Mouse (Mus musculus) liver, embryonic 16.5 days (tissue): Measurements from ENCODE around the gene Jaml. TPM values are rescaled to one million over a fixed set of nuclear protein-coding genes. Genes with fewer than 3 reads are reported as not detected.
A peak's percentile ranks its signal among the peaks of the same experiment; 100 is the strongest.

ENCODE experiments used
- ATAC-seq: fragments of 200-750 bp; cut with Nextera tagmentation; 2 replicates; pipeline ENCODE4 v1.8.0; 2017; ENCODE audit warnings: low read depth, mild to moderate bottlenecking, moderate number of reproducible peaks, moderate library complexity
- H3K27ac ChIP-seq: fragments of 300-500 bp; sonication (generic); 2 replicates; pipeline ENCODE4 v1.5.1; 2014; ENCODE audit warnings: mild to moderate bottlenecking, low read length
- H3K27me3 ChIP-seq: fragments of 300-500 bp; sonication (generic); 2 replicates; pipeline ENCODE4 v1.6.1; 2014; ENCODE audit warnings: low read depth, low read length, mixed read lengths; ENCODE audit not compliant: control insufficient read depth, insufficient read depth
- H3K36me3 ChIP-seq: fragments of 300-500 bp; sonication (generic); 2 replicates; pipeline ENCODE4 v1.6.1; 2014; ENCODE audit warnings: mild to moderate bottlenecking; ENCODE audit not compliant: control insufficient read depth, insufficient read depth
- H3K4me1 ChIP-seq: fragments of 300-500 bp; sonication (generic); 2 replicates; pipeline ENCODE4 v1.6.1; 2014; ENCODE audit warnings: low read depth, low read length, mixed read lengths; ENCODE audit not compliant: control insufficient read depth
- H3K4me2 ChIP-seq: fragments of 300-500 bp; sonication (generic); 2 replicates; pipeline ENCODE4 v1.6.1; 2014; ENCODE audit warnings: low read depth, low read length, mixed read lengths
- H3K4me3 ChIP-seq: fragments of 300-500 bp; sonication (generic); 2 replicates; pipeline ENCODE4 v1.5.1; 2014; ENCODE audit warnings: low read depth, mild to moderate bottlenecking, low read length
- H3K9ac ChIP-seq: fragments of 300-500 bp; sonication (generic); 2 replicates; pipeline ENCODE4 v1.6.1; 2014; ENCODE audit warnings: low read depth, low read length
- H3K9me3 ChIP-seq: fragments of 300-500 bp; sonication (generic); replicated peaks from 2 replicates; pipeline ENCODE4 v1.6.1; 2016; ENCODE audit warnings: low read length; ENCODE audit not compliant: control insufficient read depth
- WGBS: fragments of 180-500 bp; shearing (Covaris S2); extraction: QIAGEN DNeasy Blood & Tissue Kit; methylation state at CpG from one replicate; pipeline ENCODE4 v1.1.7; 2014; ENCODE audit not compliant: insufficient replicate concordance; 5-methylcytosine and 5-hydroxymethylcytosine counted together
- polyA plus RNA-seq: library from polyadenylated mRNA; unstranded; fragments of >200 nt; fragmentation: Nextera tagmentation; extraction: Ambion mirVana; gene quantifications from 2 replicates; pipeline ENCODE4 v1.2.1, GENCODE M21; 2015

Gene Jaml
- polyA plus RNA-seq, 1 experiment from 2014 or later = 1.2 TPM

- H3K9ac ChIP-seq = no peak overlapping the region
- H3K4me1 ChIP-seq = no peaks in the 10 kb centered on the region
- H3K36me3 ChIP-seq = no peaks in the 10 kb centered on the region
- H3K27ac ChIP-seq = no peak overlapping the region
- H3K4me2 ChIP-seq = no peak overlapping the region
- no peaks in the 10 kb centered on the region for H3K9me3 ChIP-seq
- WGBS = 56% methylated on average over 3 of the region's 3 CpGs
- H3K27me3 ChIP-seq = no peaks in the 10 kb centered on the region
- no peak for ATAC-seq
- no peak overlapping the region for H3K4me3 ChIP-seq
Measured at GRCm38 (mm10) chr9:45090811-45091210, 11.8 kb downstream of the Jaml start.

- Histone ChIP-seq H3K4me1 (no peaks in the 10 kb centered on the region), H3K27ac (no peak overlapping the region), H3K4me2 (no peak overlapping the region), H3K9me3 (no peaks in the 10 kb centered on the region), H3K4me3 (no peak overlapping the region), H3K27me3 (no peaks in the 10 kb centered on the region), H3K9ac (no peak overlapping the region), H3K36me3 (no peaks in the 10 kb centered on the region)
- ATAC-seq = no peak
- WGBS = 35% methylated on average over 4 of the region's 4 CpGs
Measured at GRCm38 (mm10) chr9:45092641-45093040, 13.7 kb downstream of the Jaml start.

GRCm38 (mm10) chr9:45095149-45095937 is 16.4 kb downstream of the Jaml start:
- Histone ChIP-seq H3K4me3 (no peak overlapping the region), H3K4me1 (no peaks in the 10 kb centered on the region), H3K27ac (no peak overlapping the region), H3K36me3 (no peaks in the 10 kb centered on the region), H3K27me3 (no peaks in the 10 kb centered on the region), H3K4me2 (no peak overlapping the region), H3K9ac (no peak overlapping the region), H3K9me3 (no peaks in the 10 kb centered on the region)
- WGBS = 50% methylated on average over 6 of the region's 6 CpGs
- ATAC-seq = no peak

GRCm38 (mm10) chr9:45097877-45098276 is 18.9 kb downstream of the Jaml start:
- H3K27ac ChIP-seq = no peak overlapping the region
- no peaks in the 10 kb centered on the region for H3K9me3 ChIP-seq
- no peak overlapping the region for H3K9ac ChIP-seq
- no peak for ATAC-seq
- H3K36me3 ChIP-seq = no peaks in the 10 kb centered on the region
- H3K4me3 ChIP-seq = no peak overlapping the region
- H3K4me2 ChIP-seq = no peak overlapping the region
- H3K27me3 ChIP-seq = no peaks in the 10 kb centered on the region
- WGBS = 64% methylated on average over 5 of the region's 5 CpGs
- no peaks in the 10 kb centered on the region for H3K4me1 ChIP-seq

- no peak overlapping the region for H3K9ac ChIP-seq
- 9% methylated on average over 3 of the region's 3 CpGs for WGBS
- H3K4me2 ChIP-seq = no peak overlapping the region
- no peaks in the 10 kb centered on the region for H3K9me3 ChIP-seq
- H3K4me3 ChIP-seq = no peak overlapping the region
- ATAC-seq = no peak
- no peaks in the 10 kb centered on the region for H3K4me1 ChIP-seq
- no peaks in the 10 kb centered on the region for H3K27me3 ChIP-seq
- H3K27ac ChIP-seq = no peak overlapping the region
- H3K36me3 ChIP-seq = no peaks in the 10 kb centered on the region
Measured at GRCm38 (mm10) chr9:45098426-45098825, 19.4 kb downstream of the Jaml start.

- Histone ChIP-seq H3K4me2 (no peak overlapping the region), H3K27me3 (no peaks in the 10 kb centered on the region), H3K36me3 (no peaks in the 10 kb centered on the region), H3K4me3 (no peak overlapping the region), H3K27ac (no peak overlapping the region), H3K9ac (no peak overlapping the region), H3K4me1 (no peaks in the 10 kb centered on the region), H3K9me3 (no peaks in the 10 kb centered on the region)
- no peak for ATAC-seq
- WGBS = 65% methylated on average over 1 of the region's 1 CpGs
Measured at GRCm38 (mm10) chr9:45102528-45102927, 23.5 kb downstream of the Jaml start.

- Histone ChIP-seq H3K27ac (no peak overlapping the region), H3K9me3 (no peaks in the 10 kb centered on the region), H3K4me3 (no peak overlapping the region), H3K4me1 (no peaks in the 10 kb centered on the region), H3K9ac (no peak overlapping the region), H3K27me3 (no peaks in the 10 kb centered on the region), H3K4me2 (no peak overlapping the region), H3K36me3 (no peaks in the 10 kb centered on the region)
- no peak for ATAC-seq
- 39% methylated on average over 11 of the region's 11 CpGs for WGBS
Measured at GRCm38 (mm10) chr9:45103211-45103979, 24.4 kb downstream of the Jaml start.

GRCm38 (mm10) chr9:45105596-45106374 is 26.8 kb downstream of the Jaml start:
- WGBS = 54% methylated on average over 2 of the region's 2 CpGs
- Histone ChIP-seq H3K27ac (no peak overlapping the region), H3K4me1 (no peaks in the 10 kb centered on the region), H3K27me3 (no peaks in the 10 kb centered on the region), H3K36me3 (no peaks in the 10 kb centered on the region), H3K9me3 (no peaks in the 10 kb centered on the region), H3K9ac (no peak overlapping the region), H3K4me3 (no peak overlapping the region), H3K4me2 (no peak overlapping the region)
- ATAC-seq = peak; percentile 11; the same call in 1 of the 2 replicates
